Mouse (Mus musculus): ENCODE measurements at regions not wholly inside any gene's neighbourhood (a gene's known extent, or its start where the extent isn't known, plus 50 kb on each side); places are given as distances from the start of the nearest gene placed in this dataset.

GRCm38 (mm10) chr3:38397615-38397956 is 87.1 kb downstream of the Ankrd50 start:
- no peak for DNase-seq (ENCODE audit: low spot score in 2 of 2)

DNA sequence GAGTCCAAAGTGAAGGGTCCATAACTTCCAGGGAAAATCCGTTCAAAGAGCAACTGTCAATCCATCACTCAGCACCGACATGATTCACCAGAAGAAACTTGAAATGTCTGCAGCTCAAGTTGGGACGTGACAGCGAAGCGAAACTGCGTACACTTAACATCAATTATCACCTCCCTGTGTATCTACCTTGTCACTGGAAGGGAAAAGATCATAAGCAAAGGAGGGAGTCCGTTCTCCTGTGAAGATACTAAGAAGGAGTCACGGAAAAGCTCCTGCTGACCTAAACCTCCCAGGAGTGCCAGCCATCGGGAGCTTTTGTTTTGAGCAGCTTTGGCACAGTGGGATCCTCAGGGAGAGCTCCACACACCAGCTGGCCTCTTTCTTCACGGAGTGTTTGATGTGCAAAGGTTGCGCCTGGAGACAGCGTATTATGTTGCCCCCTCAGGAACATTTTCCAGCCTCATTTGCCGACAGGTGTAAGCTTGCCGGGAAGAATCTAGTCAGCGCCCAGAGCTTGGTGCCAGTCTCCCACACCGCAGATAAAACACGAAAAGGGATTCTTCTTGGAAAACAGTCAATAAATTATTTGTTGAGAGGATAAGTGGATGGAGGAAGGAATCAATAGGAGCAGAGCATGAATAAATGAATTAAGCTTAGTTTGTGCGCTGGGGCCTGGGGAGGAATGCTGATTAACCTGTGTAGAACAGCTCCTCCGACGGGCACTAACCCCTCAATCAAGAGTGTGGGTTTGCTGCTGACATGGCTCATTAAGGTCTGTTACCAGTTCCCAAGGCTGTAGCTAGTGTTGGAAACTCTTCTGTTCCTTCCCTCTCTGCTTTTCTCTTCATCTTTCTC is 87.7 kb downstream of the Ankrd50 start:
- no peak for DNase-seq (ENCODE audit: low spot score in 2 of 2)

DNA sequence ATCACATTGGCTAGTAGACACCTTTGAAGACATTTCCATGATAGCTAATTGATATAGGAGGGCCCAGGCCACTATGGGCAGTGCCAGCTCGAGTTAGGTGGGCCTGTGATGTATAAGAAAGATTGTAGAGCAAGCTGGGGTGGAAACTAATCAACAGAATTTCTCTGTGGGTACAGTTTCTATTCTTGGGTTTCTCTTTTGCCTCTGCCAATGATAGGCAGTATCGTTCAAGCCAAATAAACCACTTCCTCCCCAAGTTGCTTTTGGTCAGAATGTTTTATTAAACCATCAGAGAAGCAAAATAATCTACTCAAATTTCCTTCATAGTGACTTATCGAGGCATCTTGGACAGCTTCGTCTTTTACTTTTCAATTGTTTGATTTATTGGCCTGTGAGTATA is 90.3 kb downstream of the Ankrd50 start:
- no peak for DNase-seq (ENCODE audit: low spot score in 2 of 2)

GRCm38 (mm10) chr3:38389647-38390046 is 95.0 kb downstream of the Ankrd50 start:
- no peak for DNase-seq (ENCODE audit: low spot score in 2 of 2)

GRCm38 (mm10) chr3:38388961-38389360 is 95.7 kb downstream of the Ankrd50 start:
- no peak for DNase-seq (ENCODE audit: low spot score in 2 of 2)

- DNase-seq (ENCODE audit: low spot score in 2 of 2): no peak
These were observed 101.9 kb downstream of the Ankrd50 start for GRCm38 (mm10) chr3:38382743-38383142.

- DNase-seq (ENCODE audit: low spot score in 2 of 2): no peak
These were observed 103.0 kb downstream of the Ankrd50 start for GRCm38 (mm10) chr3:38381623-38382022.

- no peak for DNase-seq (ENCODE audit: low spot score in 2 of 2)
These were observed 111.0 kb downstream of the Ankrd50 start for GRCm38 (mm10) chr3:38373690-38374089.

GRCm38 (mm10) chr3:38371702-38372101 is 112.9 kb downstream of the Ankrd50 start:
- DNase-seq (ENCODE audit: low spot score in 2 of 2): no peak

GRCm38 (mm10) chr3:38363888-38364287 is 120.8 kb downstream of the Ankrd50 start:
- DNase-seq (ENCODE audit: low spot score in 2 of 2): no peak

GRCm38 (mm10) chr3:38361411-38361810 is 123.2 kb downstream of the Ankrd50 start:
- no peak for DNase-seq (ENCODE audit: low spot score in 2 of 2)

- DNase-seq (ENCODE audit: low spot score in 2 of 2): no peak
These were observed 123.7 kb downstream of the Ankrd50 start for GRCm38 (mm10) chr3:38360974-38361373.

GRCm38 (mm10) chr3:38360421-38360921 is 124.2 kb downstream of the Ankrd50 start:
- no peak for DNase-seq (ENCODE audit: low spot score in 2 of 2)

DNA sequence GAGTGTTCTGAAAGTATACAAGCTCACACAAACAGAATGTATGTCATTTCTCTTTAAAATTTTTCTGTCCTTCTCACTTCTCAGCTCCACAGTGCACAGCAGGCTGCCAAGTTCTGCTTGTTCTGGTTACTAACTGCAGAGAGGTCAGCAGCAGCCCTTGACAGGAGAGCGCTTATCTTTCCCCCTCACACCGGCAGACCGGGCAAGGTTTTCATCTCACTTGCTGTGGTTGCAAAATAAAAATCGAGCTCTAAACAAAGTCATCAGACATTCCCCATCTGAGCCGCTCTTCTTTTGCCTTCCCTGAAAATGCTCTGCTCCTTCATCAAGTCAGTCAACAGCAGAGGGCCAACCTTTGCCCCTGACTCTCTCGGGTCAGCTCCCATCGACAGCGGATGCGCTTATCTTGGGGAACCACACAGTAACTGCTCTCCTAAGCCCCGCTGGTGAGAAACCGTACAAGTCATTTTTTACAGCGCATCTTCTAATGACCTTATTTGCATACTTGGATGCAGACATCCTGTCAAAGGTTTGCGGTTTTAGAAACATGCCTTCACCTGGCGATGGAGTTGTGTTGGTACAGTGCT is 126.6 kb downstream of the Ankrd50 start:
- no peak for DNase-seq (ENCODE audit: low spot score in 2 of 2)

DNA sequence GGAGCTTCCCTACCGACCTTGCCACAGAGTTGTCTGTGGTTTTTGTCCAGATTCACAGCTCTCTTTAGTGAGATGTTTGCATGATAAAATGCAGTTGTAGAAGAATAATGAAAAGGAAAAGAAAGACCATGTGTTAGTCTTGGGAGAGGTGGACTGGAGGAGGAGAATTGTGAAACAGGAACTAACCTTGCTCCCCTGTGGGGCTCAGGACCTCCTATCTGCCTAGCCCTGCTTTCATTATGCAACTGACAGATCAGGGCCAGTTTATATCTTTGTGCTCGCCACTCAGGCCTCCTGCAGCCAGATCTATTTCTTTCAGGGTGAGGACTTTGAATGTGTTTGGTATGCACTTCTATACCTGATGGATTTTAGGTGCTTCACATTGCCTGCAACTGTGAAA is 140.4 kb downstream of the Ankrd50 start:
- DNase-seq (ENCODE audit: low spot score in 2 of 2): no peak

DNA sequence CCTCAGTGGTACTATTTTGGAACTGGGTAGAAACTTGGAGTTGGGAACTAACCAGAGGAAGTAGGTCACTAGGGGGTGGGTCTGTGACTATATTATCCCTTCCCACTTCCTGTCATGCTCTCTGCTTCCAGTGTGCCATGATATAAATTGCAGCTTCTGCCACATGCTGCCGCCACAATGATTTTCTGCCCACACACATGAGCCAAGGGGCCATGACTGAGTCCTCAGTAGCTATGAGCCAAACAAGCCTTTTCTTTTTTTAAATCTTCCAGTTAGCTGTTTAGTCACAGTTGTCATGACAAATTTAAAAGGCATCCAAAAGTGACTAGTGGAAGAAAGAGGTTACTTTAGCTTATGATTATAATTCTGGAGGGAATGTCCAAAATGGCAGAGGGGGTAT is 143.0 kb downstream of the Ankrd50 start:
- no peak for DNase-seq (ENCODE audit: low spot score in 2 of 2)

GRCm38 (mm10) chr3:38333321-38333910 is 151.2 kb downstream of the Ankrd50 start:
- DNase-seq (ENCODE audit: low spot score in 2 of 2): no peak

GRCm38 (mm10) chr3:38331169-38331568 is 153.5 kb downstream of the Ankrd50 start:
- no peak for DNase-seq (ENCODE audit: low spot score in 2 of 2)

GRCm38 (mm10) chr3:38327286-38327685 is 157.4 kb downstream of the Ankrd50 start:
- no peak for DNase-seq (ENCODE audit: low spot score in 2 of 2)

- DNase-seq (ENCODE audit: low spot score in 2 of 2): no peak
These were observed 158.4 kb downstream of the Ankrd50 start for GRCm38 (mm10) chr3:38326211-38326610.

GRCm38 (mm10) chr3:38324663-38325062 is 160.0 kb downstream of the Ankrd50 start:
- DNase-seq (ENCODE audit: low spot score in 2 of 2): no peak

GRCm38 (mm10) chr3:38322426-38322825 is 162.2 kb downstream of the Ankrd50 start:
- DNase-seq (ENCODE audit: low spot score in 2 of 2): no peak

- no peak for DNase-seq (ENCODE audit: low spot score in 2 of 2)
These were observed 163.0 kb downstream of the Ankrd50 start for GRCm38 (mm10) chr3:38321620-38322019.
